Mouse (Mus musculus) adipocyte (in vitro differentiated cells): ENCODE results near the gene Adh6a.
"Not testable (repeated sequence)": the region's sequence is repeated elsewhere in the genome, so short reads cannot be mapped to it uniquely, and the experiment has no call there.

Experiments
- DNase-seq: peaks from one replicate; pipeline ENCODE4 v3.0.0-alpha.2; 2016; ENCODE audit warnings: low spot score

The Adh6a gene

GRCm38 (mm10) chr3:138325466-138325865, 12.4 kb downstream of the Adh6a start:
- no peak for DNase-seq

DNA sequence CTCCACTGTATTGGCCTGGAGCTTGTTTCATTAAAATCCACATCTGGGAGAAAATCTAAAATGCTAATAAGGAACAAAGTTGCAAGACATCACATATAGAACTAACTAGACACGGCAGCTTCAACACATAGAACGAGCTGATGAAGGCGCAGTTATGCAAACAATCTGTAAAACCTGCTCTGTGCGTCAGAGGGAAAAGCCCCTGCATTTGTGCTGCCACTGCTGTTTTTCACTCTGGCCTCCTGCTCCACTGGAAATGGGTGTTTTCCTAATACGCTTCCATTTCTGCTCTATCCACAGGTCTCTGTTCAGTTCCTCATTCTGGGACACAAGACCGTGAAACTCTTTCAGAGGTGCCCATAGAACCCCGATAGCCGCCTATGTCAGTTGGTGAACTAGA, 20.8 kb downstream of the Adh6a start:
- no peak for DNase-seq

GRCm38 (mm10) chr3:138334320-138334719, 21.2 kb downstream of the Adh6a start:
- no peak for DNase-seq

DNA sequence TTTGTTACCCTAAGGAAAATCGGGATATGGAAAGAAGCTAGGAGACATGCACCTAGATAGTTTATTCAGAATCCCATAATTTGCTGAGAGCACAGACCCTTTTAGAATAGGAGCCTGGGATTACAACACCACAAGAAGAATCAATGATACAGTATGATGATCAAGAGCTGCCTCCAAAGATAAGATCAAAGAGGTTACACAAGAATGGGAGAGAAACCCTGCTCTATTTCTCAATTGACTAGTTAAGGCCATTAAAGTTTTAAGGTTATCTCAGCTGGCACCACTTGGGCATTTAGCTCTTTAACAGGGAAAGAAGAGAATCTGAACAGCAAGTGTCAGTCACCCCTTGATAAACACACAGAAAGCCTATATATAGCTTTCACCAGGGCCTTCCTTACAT, 22.5 kb downstream of the Adh6a start:
- no peak for DNase-seq

DNA sequence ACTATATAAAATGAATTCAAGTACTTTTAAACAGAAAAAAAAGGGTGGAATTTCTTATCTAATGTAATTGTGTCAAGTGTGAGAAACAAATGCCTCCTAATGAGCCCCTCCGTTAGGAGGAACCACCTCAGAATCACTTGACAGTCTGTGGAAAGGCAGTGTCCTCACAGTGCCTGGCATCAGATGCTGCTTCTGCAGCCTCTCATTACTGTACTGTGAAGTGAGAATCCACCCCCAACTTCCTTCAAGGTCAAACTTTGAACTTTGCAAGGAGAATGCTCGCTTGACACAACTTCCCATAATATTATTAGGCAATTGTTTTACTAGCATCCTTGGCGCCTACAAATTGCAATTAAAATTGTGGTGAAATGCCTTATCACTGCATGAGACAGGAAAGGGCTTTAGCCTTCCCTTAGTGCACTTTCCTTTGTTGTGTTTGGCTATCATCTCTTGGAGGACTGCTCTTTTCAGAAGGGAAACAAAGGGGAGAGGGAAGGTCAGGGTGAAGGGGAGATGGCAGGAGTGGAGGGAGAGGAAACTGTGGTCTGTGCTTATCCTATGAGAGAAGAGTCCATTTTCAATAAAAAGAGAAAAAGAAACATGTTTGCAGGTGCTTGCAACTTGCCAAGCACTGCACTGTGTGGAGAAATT, 23.1 kb downstream of the Adh6a start:
- no peak for DNase-seq

DNA sequence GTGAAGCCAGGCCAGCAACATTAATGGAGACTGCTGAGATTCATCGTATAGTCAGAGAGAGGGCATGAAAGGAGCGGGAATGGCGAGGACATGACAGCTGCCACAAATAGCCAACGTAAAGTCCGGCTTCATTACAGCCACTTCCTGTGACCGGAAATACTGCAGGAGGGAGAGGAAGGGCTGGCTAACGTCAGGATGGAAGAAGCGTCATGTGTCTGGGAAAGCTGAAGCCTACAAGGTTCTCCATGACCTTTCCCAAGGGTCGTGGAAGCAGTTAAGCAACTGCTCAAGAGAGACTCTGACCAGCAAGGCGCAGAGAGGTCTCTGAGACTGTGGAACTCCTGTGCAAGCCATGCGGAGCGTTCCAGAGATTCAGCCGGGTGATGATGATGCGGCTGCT, 28.4 kb downstream of the Adh6a start, which contains the start of gene Adh6b:
Adh6b (plus strand) TSS at position 305 of the 400 bp plus-strand sequence.
- DNase-seq, result no peak

DNA sequence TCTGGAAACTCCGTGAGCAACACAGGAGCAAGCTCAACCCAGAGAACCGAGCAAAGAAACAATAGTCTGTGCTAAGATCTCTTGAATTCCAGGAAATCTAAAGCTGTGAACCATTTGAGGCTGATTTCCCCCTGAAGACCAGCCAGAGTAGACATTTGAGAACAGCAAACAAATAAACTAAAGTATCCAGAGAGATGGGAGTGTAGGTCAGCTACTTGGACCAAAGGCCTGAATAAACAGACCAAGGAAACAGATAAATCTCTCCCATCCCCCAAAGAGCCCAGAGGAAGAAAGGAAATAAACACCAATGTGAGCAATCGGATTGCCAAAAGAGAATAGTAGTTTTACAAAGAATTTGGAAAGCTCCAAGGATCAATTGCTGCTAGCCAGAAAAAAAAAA, 34.0 kb downstream of the Adh6a start:
- DNase-seq, result no peak

DNA sequence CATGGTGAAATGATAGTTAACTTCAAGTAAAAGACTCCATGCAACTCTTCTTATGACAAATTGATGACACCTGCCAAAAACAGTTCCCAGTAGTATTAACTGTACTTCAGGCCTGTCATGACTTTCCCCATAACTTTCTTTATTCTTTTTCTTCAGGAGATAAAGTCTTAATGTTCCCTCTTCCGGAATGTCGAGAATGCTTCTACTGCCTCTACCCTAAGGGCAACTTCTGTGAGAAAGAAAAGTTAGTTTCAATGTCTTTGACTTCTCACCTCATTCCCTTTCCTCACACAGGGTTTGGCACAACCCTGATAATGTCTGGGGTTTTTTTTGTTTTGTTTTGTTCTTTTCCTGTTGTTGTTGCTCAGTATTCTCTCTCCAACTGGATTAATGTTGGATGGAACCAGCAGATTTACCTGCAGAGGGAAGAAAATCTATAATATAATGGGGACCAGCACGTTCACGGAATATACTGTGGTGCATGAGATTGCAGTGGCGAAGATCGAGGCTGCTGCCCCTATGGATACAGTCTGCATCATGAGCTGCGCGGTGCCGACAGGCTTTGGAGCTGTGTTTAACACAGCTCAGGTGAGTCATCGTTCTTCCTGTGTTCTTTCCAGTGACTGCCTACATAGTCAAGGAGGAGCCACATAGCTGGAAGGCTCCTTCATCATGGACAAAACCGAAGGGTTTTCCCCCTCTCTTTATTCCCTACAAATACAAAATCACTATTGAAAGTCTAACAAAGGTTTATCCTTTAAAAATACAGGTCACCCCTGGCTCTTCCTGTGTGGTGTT, 39.1 kb downstream of the Adh6a start:
- peak; percentile 17 for DNase-seq

DNA sequence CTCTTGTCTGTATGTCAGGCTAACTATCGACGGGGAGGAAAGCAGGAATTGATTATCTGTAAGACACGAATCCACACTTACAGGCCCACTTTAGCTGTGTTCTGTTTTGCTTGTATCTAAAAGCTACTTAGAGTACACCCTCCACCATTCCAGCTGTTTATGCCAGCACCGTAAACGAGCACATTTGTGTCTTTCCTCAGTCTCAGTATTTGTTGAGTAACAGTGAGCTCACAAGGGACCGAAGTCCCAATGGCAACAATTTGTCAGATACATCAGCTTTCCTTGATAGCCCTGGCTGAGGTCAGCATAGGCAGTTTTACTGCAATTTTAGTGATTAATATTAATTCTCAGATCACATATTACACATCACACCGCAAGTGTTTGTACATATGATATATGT, 45.8 kb downstream of the Adh6a start:
- DNase-seq, result no peak

DNA sequence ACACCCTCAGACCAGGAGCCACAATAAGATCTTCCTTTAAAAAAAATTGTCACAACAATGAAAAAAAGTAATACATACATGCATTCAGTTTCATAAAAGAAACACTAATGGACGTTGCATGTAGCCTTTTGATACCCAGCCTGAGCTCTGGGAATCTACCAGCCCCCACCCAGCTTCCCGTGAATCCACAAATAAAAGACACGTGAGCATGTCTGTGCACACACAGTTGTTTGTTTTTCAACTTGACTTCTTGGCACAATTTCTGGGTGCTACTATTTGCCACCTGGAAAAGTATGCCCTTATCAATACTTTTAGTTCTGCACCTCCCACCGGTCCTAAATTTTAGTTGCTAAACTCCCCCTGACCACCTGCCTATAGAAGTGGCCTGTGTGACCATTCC, 47.6 kb downstream of the Adh6a start:
- no peak for DNase-seq

GRCm38 (mm10) chr3:138362920-138363319, 49.8 kb downstream of the Adh6a start:
- no peak for DNase-seq

DNA sequence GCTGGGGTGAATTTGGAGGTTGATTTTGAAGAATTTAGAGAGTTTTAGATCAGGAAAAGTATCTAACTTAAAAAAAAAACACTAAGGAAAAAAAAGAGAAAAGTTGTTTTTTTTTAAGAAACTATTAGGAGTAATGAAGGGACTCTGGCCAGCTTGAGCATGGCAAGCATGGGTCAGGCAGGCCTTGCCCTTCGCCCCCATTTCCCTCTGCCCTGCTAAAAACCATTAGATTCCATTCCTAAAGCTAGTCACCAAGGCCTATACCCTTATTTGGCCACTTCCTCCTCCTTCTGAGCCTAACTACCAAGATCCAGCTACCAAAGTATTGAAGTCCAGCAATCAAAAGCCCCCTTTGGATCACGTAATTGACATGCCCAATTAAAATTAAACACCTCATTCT, 53.1 kb downstream of the Adh6a start:
- peak; percentile 73 for DNase-seq

- no peak for DNase-seq
Measured at GRCm38 (mm10) chr3:138369546-138369945, 56.5 kb downstream of the Adh6a start.

DNA sequence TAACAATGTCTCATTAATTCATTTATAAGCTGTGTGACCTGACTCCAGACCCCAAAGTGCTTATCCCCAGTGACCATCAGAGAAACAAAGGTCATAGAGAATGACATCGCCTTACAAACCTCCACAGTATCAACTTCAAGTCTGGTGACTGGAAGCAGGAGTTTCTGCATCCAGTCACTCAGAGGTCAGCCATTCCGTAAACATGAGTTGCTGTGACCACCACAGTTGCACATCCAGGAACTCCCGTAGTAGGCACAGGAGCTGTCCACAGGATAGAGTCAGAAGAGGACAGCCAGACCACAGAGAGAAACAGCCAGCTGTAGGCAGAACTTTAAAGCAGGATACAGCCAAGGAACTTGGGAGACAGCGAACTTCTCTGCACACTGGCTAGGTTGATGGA, 57.2 kb downstream of the Adh6a start:
- not testable (repeated sequence) for DNase-seq

- no peak for DNase-seq
Measured at GRCm38 (mm10) chr3:138373920-138374319, 60.8 kb downstream of the Adh6a start.

DNA sequence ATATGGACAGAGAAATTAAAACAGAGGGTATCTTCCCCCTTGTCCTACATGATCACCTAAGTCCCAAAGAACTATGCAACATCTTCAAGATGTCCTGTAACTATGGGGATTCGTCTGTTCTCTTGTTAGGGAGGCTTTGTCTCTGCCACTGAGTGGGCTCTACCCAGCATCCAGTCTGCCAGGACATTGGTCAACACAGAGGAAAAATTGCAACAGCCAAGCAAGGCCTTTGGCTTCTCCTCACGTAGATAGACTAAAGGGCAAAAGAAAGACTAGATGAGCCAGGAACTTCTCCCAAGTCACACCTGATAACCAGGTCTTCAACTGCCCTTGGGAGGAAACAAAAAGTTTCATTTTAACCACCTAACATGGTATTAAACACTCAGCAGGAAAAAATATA, 62.1 kb downstream of the Adh6a start:
- DNase-seq, result no peak
